Mouse (Mus musculus): ENCODE results near the gene Mast4.

Gene Mast4

GRCm38 (mm10) chr13:103315113-103315708 lies 19.1 kb downstream of the Mast4 start:
- no peak for DNase-seq (ENCODE audit: low read depth)

GRCm38 (mm10) chr13:103308296-103308695 lies 26.0 kb downstream of the Mast4 start:
- no peak for DNase-seq (ENCODE audit: low read depth)

GRCm38 (mm10) chr13:103303826-103304225 lies 30.5 kb downstream of the Mast4 start:
- peak; percentile 29 for DNase-seq (ENCODE audit: low read depth)

- DNase-seq (ENCODE audit: low read depth): no peak
Measured at GRCm38 (mm10) chr13:103302508-103302907, 31.8 kb downstream of the Mast4 start.

GRCm38 (mm10) chr13:103302077-103302476 lies 32.2 kb downstream of the Mast4 start:
- no peak for DNase-seq (ENCODE audit: low read depth)

GRCm38 (mm10) chr13:103294424-103294823 lies 39.9 kb downstream of the Mast4 start:
- DNase-seq (ENCODE audit: low read depth): no peak

- DNase-seq (ENCODE audit: low read depth): peak; percentile 21
Measured at GRCm38 (mm10) chr13:103293121-103293520, 41.2 kb downstream of the Mast4 start.

GRCm38 (mm10) chr13:103291098-103291497 lies 43.2 kb downstream of the Mast4 start:
- peak; percentile 49 for DNase-seq (ENCODE audit: low read depth)

GRCm38 (mm10) chr13:103285821-103286220 lies 48.5 kb downstream of the Mast4 start:
- DNase-seq (ENCODE audit: low read depth): no peak

GRCm38 (mm10) chr13:103285036-103285435 lies 49.3 kb downstream of the Mast4 start:
- DNase-seq (ENCODE audit: low read depth): no peak

- DNase-seq (ENCODE audit: low read depth): no peak
Measured at GRCm38 (mm10) chr13:103270856-103271391, 63.4 kb downstream of the Mast4 start.

- no peak for DNase-seq (ENCODE audit: low read depth)
Measured at GRCm38 (mm10) chr13:103262707-103263106, 71.6 kb downstream of the Mast4 start.

- DNase-seq (ENCODE audit: low read depth): no peak
Measured at GRCm38 (mm10) chr13:103262061-103262460, 72.2 kb downstream of the Mast4 start.

GRCm38 (mm10) chr13:103260414-103260813 lies 73.9 kb downstream of the Mast4 start:
- DNase-seq (ENCODE audit: low read depth): peak; percentile 64

- no peak for DNase-seq (ENCODE audit: low read depth)
Measured at GRCm38 (mm10) chr13:103258106-103258505, 76.2 kb downstream of the Mast4 start.

- DNase-seq (ENCODE audit: low read depth): no peak
Measured at GRCm38 (mm10) chr13:103254861-103255260, 79.4 kb downstream of the Mast4 start.

- DNase-seq (ENCODE audit: low read depth): no peak
Measured at GRCm38 (mm10) chr13:103253077-103253476, 81.2 kb downstream of the Mast4 start.

GRCm38 (mm10) chr13:103248102-103249054 lies 85.9 kb downstream of the Mast4 start:
- no peak for DNase-seq (ENCODE audit: low read depth)

- no peak for DNase-seq (ENCODE audit: low read depth)
Measured at GRCm38 (mm10) chr13:103246973-103247718, 87.2 kb downstream of the Mast4 start.

- DNase-seq (ENCODE audit: low read depth): peak; percentile 30
Measured at GRCm38 (mm10) chr13:103245431-103245830, 88.9 kb downstream of the Mast4 start.

GRCm38 (mm10) chr13:103244053-103244452 lies 90.2 kb downstream of the Mast4 start:
- DNase-seq (ENCODE audit: low read depth): no peak

GRCm38 (mm10) chr13:103241092-103241491 lies 93.2 kb downstream of the Mast4 start:
- no peak for DNase-seq (ENCODE audit: low read depth)
